Mouse (Mus musculus): ENCODE measurements around the gene Kctd13. TPM values are rescaled to one million over a fixed set of nuclear protein-coding genes. Genes with fewer than 3 reads are reported as not detected.

The Kctd13 gene
- polyA plus RNA-seq, 1 experiment: 91.1 TPM

- no peak for DNase-seq (ENCODE audit: low read depth)
- TF ChIP-seq CTCF (IDR thresholded peaks at IDR 0.05; ENCODE audit: borderline replicate concordance, extremely low read depth, insufficient read depth, insufficient read length) (no peak), POLR2A (IDR thresholded peaks at IDR 0.05; ENCODE audit: borderline replicate concordance, extremely low read depth, insufficient read depth, insufficient read length, poor library complexity, severe bottlenecking) (no peak)
These were observed 56.2 kb downstream of the Kctd13 start for GRCm38 (mm10) chr7:126984667-126985444.

DNA sequence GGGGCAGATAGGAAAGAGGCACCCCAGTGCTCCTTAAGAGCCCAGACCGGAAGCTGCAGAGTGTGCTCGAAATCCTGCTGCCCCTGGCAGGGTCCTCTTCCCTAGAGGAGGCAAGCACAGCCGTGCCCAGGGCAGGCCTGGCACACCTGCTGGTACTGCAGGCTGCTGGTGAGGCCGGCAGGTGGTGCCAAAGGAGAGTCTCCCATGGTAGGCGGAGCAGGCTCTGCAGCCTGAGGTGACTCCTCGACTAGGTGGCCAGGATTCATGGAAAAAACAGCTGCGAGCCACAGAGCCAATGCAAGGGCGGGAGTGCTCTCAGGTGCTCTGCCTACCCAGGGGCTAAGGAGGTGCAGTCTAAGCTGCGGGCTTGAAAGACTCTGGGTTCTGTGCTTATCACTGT is 57.6 kb downstream of the Kctd13 start:
- DNase-seq (ENCODE audit: low read depth): peak; percentile 45
- TF ChIP-seq POLR2A (IDR thresholded peaks at IDR 0.05; ENCODE audit: borderline replicate concordance, extremely low read depth, insufficient read depth, insufficient read length, poor library complexity, severe bottlenecking) (no peak), CTCF (IDR thresholded peaks at IDR 0.05; ENCODE audit: borderline replicate concordance, extremely low read depth, insufficient read depth, insufficient read length) (peak; percentile 35; the same call in 1 of the 2 replicates)

DNA sequence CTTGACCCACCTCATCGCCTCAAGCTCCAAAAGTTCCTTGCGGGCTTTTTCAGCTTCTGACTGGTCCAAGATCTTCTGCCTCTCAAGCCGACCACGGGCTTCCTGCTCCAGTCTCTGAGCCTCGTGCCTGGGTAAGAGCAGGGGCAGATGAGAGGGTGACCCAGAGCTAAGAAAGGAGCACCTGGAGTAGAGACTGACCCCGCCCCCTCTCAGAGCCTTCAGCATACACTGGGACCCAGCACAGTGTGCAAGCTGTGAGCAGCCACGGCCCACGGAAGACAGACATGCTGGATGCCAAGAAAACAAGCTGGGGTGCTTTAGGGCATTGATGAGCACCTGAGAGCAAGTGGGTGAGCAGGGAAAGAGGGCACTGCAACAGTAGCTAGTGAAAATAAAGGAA is 60.1 kb downstream of the Kctd13 start:
- no peak for TF ChIP-seq POLR2A (IDR thresholded peaks at IDR 0.05; ENCODE audit: borderline replicate concordance, extremely low read depth, insufficient read depth, insufficient read length, poor library complexity, severe bottlenecking)
- no peak for TF ChIP-seq CTCF (IDR thresholded peaks at IDR 0.05; ENCODE audit: borderline replicate concordance, extremely low read depth, insufficient read depth, insufficient read length)

More for the DNA sequence above, 60.1 kb downstream of the Kctd13 start:
- no peak for DNase-seq (ENCODE audit: low read depth)

Other genes starting within 250 kb of the Kctd13 start
- 39.8 and 55.6 TPM in 2 replicates for gene Bola2, start 233.5 kb upstream of the Kctd13 start, polyA plus RNA-seq (2012; rRNA removed)
- gene Slx1b, start 233.1 kb upstream of the Kctd13 start, polyA plus RNA-seq (2012; rRNA removed): 42.9 and 64.6 TPM in 2 replicates
- gene Coro1a, start 221.1 kb upstream of the Kctd13 start, polyA plus RNA-seq (2012; rRNA removed): 93.3 and 122 TPM in 2 replicates
- gene Mapk3, start 169.3 kb upstream of the Kctd13 start, polyA plus RNA-seq (2012; rRNA removed): 224 and 233 TPM in 2 replicates
- 9.2 and 14.6 TPM in 2 replicates for gene Gdpd3, start 162.5 kb upstream of the Kctd13 start, polyA plus RNA-seq (2012; rRNA removed)
- 181 and 258 TPM in 2 replicates for gene Ypel3, start 151.9 kb upstream of the Kctd13 start, polyA plus RNA-seq (2012; rRNA removed)
- 1.6 and 2.3 TPM in 2 replicates for gene Tbx6, start 147.4 kb upstream of the Kctd13 start, polyA plus RNA-seq (2012; rRNA removed)
- gene Ppp4c, start 136.4 kb upstream of the Kctd13 start, polyA plus RNA-seq (2012; rRNA removed): 219 and 232 TPM in 2 replicates
- 199 and 224 TPM in 2 replicates for gene Fam57b, start 131.2 kb upstream of the Kctd13 start, polyA plus RNA-seq (2012; rRNA removed)
- gene 4930451I11Rik, start 97.2 kb upstream of the Kctd13 start, polyA plus RNA-seq (2012; rRNA removed): not detected in 2 replicates
- 11.8 and 13.2 TPM in 2 replicates for gene Doc2a, start 81.5 kb upstream of the Kctd13 start, polyA plus RNA-seq (2012; rRNA removed)
- 48.6 and 65.1 TPM in 2 replicates for gene Hirip3, start 66.9 kb upstream of the Kctd13 start, polyA plus RNA-seq (2012; rRNA removed)
- gene Ino80e, start 66.5 kb upstream of the Kctd13 start, polyA plus RNA-seq (2012; rRNA removed): 86.9 and 99.3 TPM in 2 replicates
- 101 and 131 TPM in 2 replicates for gene Taok2, start 44.2 kb upstream of the Kctd13 start, polyA plus RNA-seq (2012; rRNA removed)
- 28.3 and 36.8 TPM in 2 replicates for gene Tmem219, start 6.0 kb upstream of the Kctd13 start, polyA plus RNA-seq (2012; rRNA removed)
- 21.0 and 21.2 TPM in 2 replicates for gene Asphd1, start 20.7 kb downstream of the Kctd13 start, polyA plus RNA-seq (2012; rRNA removed)
- gene Sez6l2, start 21.7 kb downstream of the Kctd13 start, polyA plus RNA-seq (2012; rRNA removed): 84.2 and 129 TPM in 2 replicates
- 153 and 166 TPM in 2 replicates for gene Cdipt, start 47.0 kb downstream of the Kctd13 start, polyA plus RNA-seq (2012; rRNA removed)
- gene Cdiptos, start 47.2 kb downstream of the Kctd13 start, polyA plus RNA-seq (2012; rRNA removed): 0.59 and 1.0 TPM in 2 replicates
- gene Mvp, start 85.7 kb downstream of the Kctd13 start, polyA plus RNA-seq (2012; rRNA removed): 3.5 and 4.3 TPM in 2 replicates
- gene Pagr1b, start 87.6 kb downstream of the Kctd13 start, polyA plus RNA-seq (2012; rRNA removed): 1.0 and 1.2 TPM in 2 replicates
- gene Pagr1a, start 88.5 kb downstream of the Kctd13 start, polyA plus RNA-seq (2012; rRNA removed): 13.0 and 24.4 TPM in 2 replicates
- gene Gm42742, start 92.2 kb downstream of the Kctd13 start, polyA plus RNA-seq (2012; rRNA removed): 77.9 and 87.6 TPM in 2 replicates
- gene Prrt2, start 92.3 kb downstream of the Kctd13 start, polyA plus RNA-seq (2012; rRNA removed): 71.4 and 81.2 TPM in 2 replicates
- 350 and 352 TPM in 2 replicates for gene Maz, start 98.2 kb downstream of the Kctd13 start, polyA plus RNA-seq (2012; rRNA removed)
- gene Kif22, start 113.6 kb downstream of the Kctd13 start, polyA plus RNA-seq (2012; rRNA removed): 25.5 and 42.0 TPM in 2 replicates
- gene Zg16, start 158.4 kb downstream of the Kctd13 start, polyA plus RNA-seq (2012; rRNA removed): 0.21 TPM in 1 of 2 replicates, not detected in the other
- 1.5 and 2.1 TPM in 2 replicates for gene AI467606, start 162.5 kb downstream of the Kctd13 start, polyA plus RNA-seq (2012; rRNA removed)
- 0.75 and 0.76 TPM in 2 replicates for gene Qprt, start 193.3 kb downstream of the Kctd13 start, polyA plus RNA-seq (2012; rRNA removed)
- 0.09 and 0.10 TPM in 2 replicates for gene Spn, start 208.9 kb downstream of the Kctd13 start, polyA plus RNA-seq (2012; rRNA removed)